Mouse (Mus musculus) intestine, embryonic 14.5 days (tissue): ENCODE measurements around the gene Slc28a1. TPM values are rescaled to one million over a fixed set of nuclear protein-coding genes. Genes with fewer than 3 reads are reported as not detected.

Source experiments
- ATAC-seq: fragments of 200-750 bp; cut with Nextera tagmentation; replicated peaks from 2 replicates; pipeline ENCODE4 v1.8.0; 2017; ENCODE audit warnings: low read depth, moderate number of reproducible peaks, moderate TSS enrichment, moderate library complexity; ENCODE audit not compliant: low FRiP score, low TSS enrichment
- DNase-seq: peaks from one replicate; pipeline ENCODE4 v3.0.0-alpha.2; 2018; ENCODE audit warnings: low spot score
- H3K27ac ChIP-seq: fragments of 300-500 bp; sonication (generic); 2 replicates; pipeline ENCODE4 v1.5.1; 2014; ENCODE audit warnings: low read depth, mild to moderate bottlenecking, control low read depth
- H3K27me3 ChIP-seq: fragments of 300-500 bp; sonication (generic); replicated peaks from 2 replicates; pipeline ENCODE4 v1.6.1; 2014; ENCODE audit warnings: low read length, control low read depth; ENCODE audit not compliant: control insufficient read depth, insufficient read depth
- H3K36me3 ChIP-seq: fragments of 300-500 bp; sonication (generic); 2 replicates; pipeline ENCODE4 v1.6.1; 2014; ENCODE audit warnings: low read length, control low read depth; ENCODE audit not compliant: control insufficient read depth, insufficient read depth
- H3K4me1 ChIP-seq: fragments of 300-500 bp; sonication (generic); replicated peaks from 2 replicates; pipeline ENCODE4 v1.6.1; 2014; ENCODE audit warnings: low read length, control low read depth, mixed read lengths; ENCODE audit not compliant: control insufficient read depth, insufficient read depth
- H3K4me2 ChIP-seq: fragments of 300-500 bp; sonication (generic); 2 replicates; pipeline ENCODE4 v1.6.1; 2014; ENCODE audit warnings: low read length
- H3K4me3 ChIP-seq: fragments of 300-500 bp; sonication (generic); 2 replicates; pipeline ENCODE4 v1.5.1; 2014; ENCODE audit warnings: low read depth, low read length, control low read depth, mixed read lengths
- H3K9ac ChIP-seq: fragments of 300-500 bp; sonication (generic); 2 replicates; pipeline ENCODE4 v1.6.1; 2014; ENCODE audit warnings: mild to moderate bottlenecking, low read length
- H3K9me3 ChIP-seq: fragments of 300-500 bp; sonication (generic); 2 replicates; pipeline ENCODE4 v1.6.1; 2016; ENCODE audit warnings: low read length, control low read depth; ENCODE audit not compliant: control insufficient read depth
- WGBS: fragments of 180-500 bp; shearing (Covaris S2); extraction: QIAGEN DNeasy Blood & Tissue Kit; methylation state at CpG from one replicate; pipeline ENCODE4 v1.1.7; 2014; 5-methylcytosine and 5-hydroxymethylcytosine counted together
- polyA plus RNA-seq: library from polyadenylated mRNA; unstranded; fragments of >200 nt; fragmentation: Nextera tagmentation; extraction: Ambion mirVana; gene quantifications from 2 replicates; pipeline ENCODE4 v1.2.1, GENCODE M21; 2014

The Slc28a1 gene
- polyA plus RNA-seq, 1 experiment from 2014 or later: 1.1 TPM

DNA sequence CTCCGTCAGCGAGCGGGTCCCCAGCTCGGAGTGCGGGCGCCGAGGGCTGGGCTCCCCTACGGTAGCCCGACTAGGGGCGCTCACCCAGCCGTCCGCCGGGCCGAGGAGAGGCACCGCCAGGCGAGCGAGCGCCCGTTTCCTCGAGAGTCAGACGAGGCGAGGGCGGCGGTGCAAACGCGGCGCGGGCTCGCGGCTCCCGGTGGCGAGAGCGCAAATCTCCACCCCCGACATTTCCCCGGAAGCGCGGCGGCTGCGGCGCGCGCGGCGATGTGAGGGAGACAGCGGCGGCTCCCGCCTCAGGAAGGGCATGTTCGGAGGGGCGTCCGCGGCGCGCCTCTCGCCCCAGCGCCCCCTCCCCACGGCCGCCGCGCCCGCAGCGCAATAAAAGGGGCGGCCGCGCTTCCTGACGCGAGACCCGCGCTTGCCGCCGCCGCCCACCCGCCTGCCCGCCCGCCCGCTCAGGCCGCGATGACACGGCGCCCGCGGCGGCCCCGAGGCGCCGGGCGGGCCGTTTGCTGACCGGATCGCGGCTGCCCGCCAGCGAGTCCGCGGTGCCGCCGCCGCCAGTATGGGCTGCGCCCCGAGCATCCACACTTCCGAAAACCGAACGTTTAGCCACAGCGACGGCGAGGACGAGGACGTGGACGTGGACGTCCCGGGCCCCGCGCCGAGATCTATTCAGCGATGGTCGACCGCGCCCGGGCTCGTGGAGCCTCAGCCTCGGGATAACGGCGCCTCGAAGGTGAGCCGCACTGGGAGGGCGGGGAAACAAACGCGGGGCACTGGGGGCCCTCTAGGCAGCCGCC, 99.0 kb downstream of the Slc28a1 start, which contains the start of gene Pde8a:
Gene Pde8a (plus strand): TSS at position 250 of the 806 bp plus-strand sequence.
- ATAC-seq (peak; percentile 10; the same call in 1 of the 2 replicates), DNase-seq (peak; percentile 68)
- peak within 1 kb of the TSS; percentile 67 for H3K4me2 ChIP-seq
- H3K4me1 ChIP-seq: peaks cover 12% of the 10 kb centered on the region; the same call in 1 of the 2 replicates
- peak within 1 kb of the TSS; percentile 37 for H3K9ac ChIP-seq
- H3K9me3 ChIP-seq: no peaks in the 10 kb centered on the region
- H3K36me3 ChIP-seq: no peaks in the 10 kb centered on the region
- peaks cover 52% of the 10 kb centered on the region for H3K27me3 ChIP-seq
- peak within 1 kb of the TSS; percentile 47 for H3K4me3 ChIP-seq
- peak within 1 kb of the TSS; percentile 57; the same call in 1 of the 2 replicates for H3K27ac ChIP-seq
- WGBS: 1% methylated on average over 110 of the region's 128 CpGs

- H3K9me3 ChIP-seq: no peaks in the 10 kb centered on the region
- peaks cover 52% of the 10 kb centered on the region for H3K27me3 ChIP-seq
- peak; percentile 61 for DNase-seq
- H3K36me3 ChIP-seq: no peaks in the 10 kb centered on the region
- peak overlapping the region; percentile 47 for H3K4me3 ChIP-seq
- peaks cover 12% of the 10 kb centered on the region; the same call in 1 of the 2 replicates for H3K4me1 ChIP-seq
- 0 out of 2 replicates have a peak, but pooled peaks have one; percentile 14 for ATAC-seq
- 6% methylated on average over 40 of the region's 40 CpGs for WGBS
- peak overlapping the region; percentile 37 for H3K9ac ChIP-seq
- peak overlapping the region; percentile 67 for H3K4me2 ChIP-seq
- H3K27ac ChIP-seq: no peak overlapping the region
These were observed 99.7 kb downstream of the Slc28a1 start for GRCm38 (mm10) chr7:81214153-81214907.

DNA sequence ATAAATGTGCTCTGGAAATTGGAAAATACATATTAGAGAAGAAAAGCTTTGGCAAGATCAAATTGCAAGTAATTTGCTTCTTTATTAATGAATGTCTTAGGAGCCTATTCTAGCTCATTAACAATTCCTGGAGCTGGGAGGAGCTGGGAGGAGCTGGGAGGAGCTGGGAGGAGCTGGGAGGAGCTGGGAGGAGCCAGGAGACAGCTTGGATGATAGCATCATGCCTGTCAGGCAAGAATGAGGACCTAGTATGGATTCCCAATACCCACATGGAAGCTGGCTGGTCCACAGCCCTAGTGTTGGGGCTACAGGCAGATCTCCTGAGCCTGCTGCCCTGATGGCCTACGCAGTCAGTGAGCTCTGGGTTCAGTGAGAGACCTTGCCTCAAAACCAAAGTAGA, 101.4 kb downstream of the Slc28a1 start:
- H3K9ac ChIP-seq: no peak overlapping the region
- peaks cover 50% of the 10 kb centered on the region for H3K27me3 ChIP-seq
- 89% methylated on average over 1 of the region's 1 CpGs for WGBS
- no peak overlapping the region for H3K4me3 ChIP-seq
- no peak for ATAC-seq
- no peaks in the 10 kb centered on the region for H3K36me3 ChIP-seq
- no peak for DNase-seq
- H3K4me1 ChIP-seq: peaks cover 12% of the 10 kb centered on the region; the same call in 1 of the 2 replicates
- H3K27ac ChIP-seq: no peak overlapping the region
- no peak overlapping the region for H3K4me2 ChIP-seq
- no peaks in the 10 kb centered on the region for H3K9me3 ChIP-seq

GRCm38 (mm10) chr7:81219321-81219720, 104.7 kb downstream of the Slc28a1 start:
- Histone ChIP-seq H3K27me3 (peaks cover 19% of the 10 kb centered on the region), H3K4me1 (0 out of 2 replicates have a peak, but pooled peaks cover under 1% of the 10 kb centered on the region), H3K4me3 (no peak overlapping the region), H3K9ac (no peak overlapping the region), H3K9me3 (no peaks in the 10 kb centered on the region), H3K36me3 (no peaks in the 10 kb centered on the region), H3K27ac (no peak overlapping the region), H3K4me2 (no peak overlapping the region)
- ATAC-seq (no peak), DNase-seq (no peak)
- WGBS: 48% methylated on average over 7 of the region's 7 CpGs

Other genes starting within 250 kb of the Slc28a1 start
- 34.4 and 37.9 TPM in 2 replicates for gene Wdr73, start 213.5 kb upstream of the Slc28a1 start, polyA plus RNA-seq
- gene Nmb, start 209.7 kb upstream of the Slc28a1 start, polyA plus RNA-seq: 7.1 and 7.4 TPM in 2 replicates
- 218 and 221 TPM in 2 replicates for gene Sec11a, start 167.0 kb upstream of the Slc28a1 start, polyA plus RNA-seq
- 14.7 and 16.3 TPM in 2 replicates for gene Zfp592, start 121.1 kb upstream of the Slc28a1 start, polyA plus RNA-seq
- gene Alpk3, start 57.2 kb upstream of the Slc28a1 start, polyA plus RNA-seq: 1.2 and 1.4 TPM in 2 replicates
- 3.1 and 3.7 TPM in 2 replicates for gene Pde8a, start 98.8 kb downstream of the Slc28a1 start, polyA plus RNA-seq
- gene Rps17, start 230.5 kb downstream of the Slc28a1 start, polyA plus RNA-seq: 1,489 and 1,594 TPM in 2 replicates